Mouse (Mus musculus) hematopoietic multipotent progenitor cell, adult 10-12 weeks (in vitro differentiated cells): ENCODE data around the gene Pnmal1. TPM values are rescaled to one million over a fixed set of nuclear protein-coding genes. Genes with fewer than 3 reads are reported as not detected.

Experiments
- polyA plus RNA-seq: library from polyadenylated mRNA; stranded (reverse); fragments of >175 nt; gene quantifications from 2 replicates; pipeline ENCODE4 v1.2.3, GENCODE M21; 2012; ENCODE audit warnings: low replicate concordance

The Pnmal1 gene
- not detected in 2 replicates for polyA plus RNA-seq

DNA sequence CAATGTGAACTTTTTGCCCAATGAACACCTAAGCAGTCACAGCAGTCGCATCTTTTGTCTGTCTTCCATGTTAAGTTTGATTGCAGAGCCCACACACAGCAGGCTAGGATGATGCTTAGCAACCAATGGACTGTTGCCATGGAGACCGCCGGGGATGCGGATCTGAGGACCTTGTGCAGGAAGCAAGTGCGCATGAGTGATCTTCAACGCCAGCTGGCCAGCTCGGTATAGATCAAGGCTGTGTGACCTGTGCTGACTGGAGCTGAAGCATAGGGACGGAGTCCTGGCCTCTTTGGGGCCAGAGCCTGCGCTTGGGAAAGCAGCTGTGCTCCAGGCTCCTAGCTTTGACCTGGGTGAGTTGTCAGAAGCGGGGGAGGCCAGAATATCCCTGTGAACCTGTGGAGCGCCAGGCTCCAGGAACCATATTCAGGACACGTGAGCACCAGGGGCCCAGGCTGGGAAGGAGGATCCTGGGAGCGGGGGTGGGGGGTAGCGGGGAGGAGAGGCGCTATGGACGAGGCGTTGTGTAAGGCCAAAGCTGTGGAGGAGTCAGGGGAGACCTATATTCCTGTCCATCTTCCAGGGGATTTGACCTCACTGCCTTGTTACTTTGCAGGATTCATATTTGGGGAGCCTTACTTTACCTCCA is at the start of gene Pnmal1:
Pnmal1 (plus strand) TSS at position 141 of the 649 bp plus-strand sequence.

DNA sequence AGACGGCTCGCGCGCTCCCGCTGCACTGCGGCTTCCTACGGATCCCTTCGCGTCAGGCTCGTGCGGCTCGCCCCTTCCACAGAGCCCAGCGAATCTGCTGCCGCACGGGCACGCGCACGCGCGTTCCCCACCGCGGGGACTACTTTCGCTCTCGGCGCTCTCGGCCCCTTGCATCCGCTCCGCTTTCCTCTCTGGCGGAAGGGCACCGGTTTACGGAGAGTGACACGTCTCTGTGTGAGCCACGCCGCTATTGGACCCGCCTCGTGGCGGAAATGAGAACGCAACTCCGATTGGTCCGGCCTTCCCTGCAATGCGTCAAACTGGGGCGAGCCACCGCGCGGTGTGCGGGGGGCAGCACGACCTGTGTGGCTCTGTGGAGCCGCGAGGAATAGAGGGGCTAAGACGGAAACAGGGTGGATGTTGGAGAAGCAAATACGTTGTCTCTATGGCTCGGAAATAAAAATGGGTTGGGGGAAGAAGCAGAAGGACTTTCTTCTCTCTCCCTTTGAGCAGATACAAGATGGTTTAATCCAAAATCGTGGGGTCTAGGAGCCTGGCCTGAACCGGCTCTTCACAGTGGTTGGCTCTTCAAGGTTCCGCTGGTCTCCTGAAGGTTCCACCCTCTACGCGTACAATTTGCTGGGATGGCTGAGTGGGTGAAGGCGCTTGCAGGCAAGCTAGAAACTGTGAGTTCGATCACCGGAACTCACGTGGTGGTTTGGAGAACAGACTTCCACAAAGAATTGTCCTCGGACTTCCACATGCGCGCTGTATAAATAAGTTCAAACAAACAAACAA is 35.2 kb upstream of the Pnmal1 start, which contains the start of gene Calm3:
Calm3 (minus strand) TSS at position 78 of the 798 bp plus-strand sequence.

DNA sequence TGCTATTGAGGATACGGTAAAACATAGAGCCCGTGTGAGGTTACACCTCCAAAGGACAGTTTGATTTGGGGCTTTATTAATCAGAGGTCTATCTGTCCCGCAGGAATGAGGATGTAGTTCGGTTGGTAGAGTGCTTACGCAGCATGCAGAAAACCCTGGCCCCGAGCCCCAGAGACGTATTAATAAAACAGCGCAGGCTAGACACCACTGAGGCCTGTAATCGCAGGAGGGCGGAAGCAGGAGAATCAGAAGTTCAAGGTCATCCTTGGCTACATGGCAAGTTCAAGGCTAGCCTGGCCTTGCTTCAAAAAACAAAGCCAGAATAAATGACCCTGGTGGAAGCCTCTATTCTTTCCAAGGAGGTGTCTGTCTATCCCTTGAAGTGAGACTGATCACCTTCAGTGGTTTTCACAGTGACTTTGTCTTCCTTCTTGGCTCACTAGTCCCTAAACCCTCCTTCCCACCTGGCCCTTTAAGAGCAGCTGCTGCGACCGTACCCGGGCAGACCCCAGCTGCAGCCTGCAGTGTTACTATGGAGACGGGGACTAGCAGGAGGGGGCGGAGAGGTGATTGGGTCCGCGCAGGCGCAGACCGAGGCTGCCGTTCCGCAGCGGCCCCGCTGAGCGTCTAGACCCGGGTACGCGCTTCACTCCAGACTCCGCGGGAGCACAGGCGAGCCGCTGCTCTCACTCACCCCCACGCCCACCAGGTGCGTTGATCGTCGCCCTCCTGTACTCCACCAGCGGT is 15.2 kb upstream of the Pnmal1 start, which contains the start of gene Pnmal2:
Pnmal2 (plus strand) TSS at position 622 of the 747 bp plus-strand sequence.

DNA sequence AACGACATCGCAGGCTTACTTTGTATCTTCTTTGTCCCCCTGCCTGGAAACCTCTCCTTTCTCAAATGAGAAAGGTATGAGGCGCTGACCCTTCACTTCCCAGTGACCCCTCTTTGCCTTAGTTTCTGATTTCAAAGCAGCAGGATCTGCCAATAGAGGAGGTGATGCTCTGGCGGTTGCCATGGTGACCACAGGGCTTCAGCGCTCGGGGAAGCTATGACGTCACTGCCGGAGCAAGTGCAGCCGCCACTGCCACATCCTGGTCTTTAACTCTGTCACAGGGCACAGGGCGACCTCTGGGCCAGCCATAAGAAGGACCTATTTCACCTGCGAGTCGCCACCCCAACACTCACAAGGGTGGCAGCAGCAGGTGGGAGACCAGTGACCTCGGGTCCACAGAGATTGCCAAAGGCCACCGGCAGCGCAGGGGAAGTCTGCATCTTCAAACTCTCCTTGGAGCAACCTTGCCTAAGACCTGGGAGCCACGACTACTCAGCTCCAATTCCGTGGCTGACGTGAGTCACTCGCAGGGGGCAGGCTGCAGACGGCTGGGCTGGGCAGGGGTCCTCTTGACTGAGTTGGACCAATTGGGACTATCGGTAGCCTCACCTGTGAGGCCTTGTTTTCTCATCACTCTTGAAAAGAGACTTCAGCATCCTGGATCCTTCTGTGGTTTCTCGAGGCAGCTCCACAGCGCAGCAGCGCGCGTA is 23.5 kb downstream of the Pnmal1 start, which contains the start of gene Gm42372:
Gm42372 (plus strand) TSS at position 228 of the 710 bp plus-strand sequence.

DNA sequence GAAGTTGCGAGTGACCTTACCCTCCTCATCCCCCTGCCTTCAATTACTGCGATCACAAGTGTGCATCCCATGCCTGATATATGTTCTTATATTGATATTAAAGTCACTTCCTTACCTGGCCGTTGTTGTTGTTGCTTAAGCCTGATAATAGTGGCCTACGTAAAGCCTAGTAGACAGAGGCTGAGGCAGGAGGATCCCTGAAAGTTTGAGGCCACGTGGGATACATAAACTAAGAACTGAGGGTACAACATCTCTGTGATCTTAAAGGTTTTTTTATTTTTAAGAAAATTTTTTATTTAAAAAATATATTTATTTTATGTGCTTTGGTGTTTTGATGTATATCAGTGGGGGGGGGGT is 33.0 kb downstream of the Pnmal1 start, which contains the start of gene Ccdc8:
Ccdc8 (plus strand) TSS at position 258 of the 357 bp plus-strand sequence.

Other genes starting within 250 kb of the Pnmal1 start
- not detected in 2 replicates for gene Ceacam9, start 237.8 kb upstream of the Pnmal1 start, polyA plus RNA-seq
- gene Ap2s1, start 221.3 kb upstream of the Pnmal1 start, polyA plus RNA-seq, result 289 and 578 TPM in 2 replicates
- gene Slc1a5, start 178.3 kb upstream of the Pnmal1 start, polyA plus RNA-seq, result 36.7 and 59.7 TPM in 2 replicates
- gene Strn4, start 143.8 kb upstream of the Pnmal1 start, polyA plus RNA-seq, result 82.0 and 125 TPM in 2 replicates
- gene Fkrp, start 142.9 kb upstream of the Pnmal1 start, polyA plus RNA-seq, result 34.0 and 48.4 TPM in 2 replicates
- gene Prkd2, start 116.8 kb upstream of the Pnmal1 start, polyA plus RNA-seq, result 180 and 196 TPM in 2 replicates
- gene Dact3, start 84.4 kb upstream of the Pnmal1 start, polyA plus RNA-seq, result 1.0 and 2.8 TPM in 2 replicates
- not detected in 2 replicates for gene Gng8, start 67.9 kb upstream of the Pnmal1 start, polyA plus RNA-seq
- 4.6 and 8.1 TPM in 2 replicates for gene Ptgir, start 53.2 kb upstream of the Pnmal1 start, polyA plus RNA-seq
- 519 and 714 TPM in 2 replicates for gene Calm3, start 35.6 kb upstream of the Pnmal1 start, polyA plus RNA-seq
- 0.10 and 0.17 TPM in 2 replicates for gene Pnmal2, start 15.0 kb upstream of the Pnmal1 start, polyA plus RNA-seq
- 1.1 and 1.4 TPM in 2 replicates for gene Gm42372, start 23.4 kb downstream of the Pnmal1 start, polyA plus RNA-seq
- 0.54 and 0.73 TPM in 2 replicates for gene Ccdc8, start 33.0 kb downstream of the Pnmal1 start, polyA plus RNA-seq
- gene Ppp5c, start 68.2 kb downstream of the Pnmal1 start, polyA plus RNA-seq, result 89.0 and 144 TPM in 2 replicates
- gene Hif3a, start 102.7 kb downstream of the Pnmal1 start, polyA plus RNA-seq, result 0.46 and 0.98 TPM in 2 replicates
- gene Psg16, start 114.4 kb downstream of the Pnmal1 start, polyA plus RNA-seq, result not detected in 2 replicates
- not detected in 2 replicates for gene Ceacam3, start 190.6 kb downstream of the Pnmal1 start, polyA plus RNA-seq
- gene Psg29, start 243.8 kb downstream of the Pnmal1 start, polyA plus RNA-seq, result not detected in 2 replicates